Mouse (Mus musculus): ENCODE data around the gene Dock7.

DNA sequence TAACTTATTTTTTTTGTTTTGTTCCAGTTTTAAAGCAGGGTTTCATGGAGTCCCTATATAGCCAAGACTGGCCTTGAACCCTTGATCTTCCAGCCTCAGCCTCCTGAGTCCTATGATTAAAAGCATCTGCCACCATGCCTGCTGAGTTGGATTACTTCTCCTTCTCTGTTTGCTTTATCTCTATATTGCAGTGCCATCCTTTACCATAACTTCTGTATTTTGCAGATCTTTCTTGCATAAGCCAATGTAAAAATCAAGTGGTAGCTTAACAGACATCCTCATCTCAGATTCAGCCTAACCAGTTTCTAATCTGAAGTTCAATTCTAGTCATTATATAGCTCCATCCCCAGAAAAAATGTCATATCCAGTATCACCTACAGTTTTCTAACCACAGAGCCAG is 170.2 kb downstream of the Dock7 start:
- TF ChIP-seq CTCF (IDR thresholded peaks at IDR 0.05; ENCODE audit: borderline replicate concordance, insufficient read depth, low read depth, low read length) = no peak
- TF ChIP-seq POLR2A (IDR thresholded peaks at IDR 0.05; ENCODE audit: borderline replicate concordance, insufficient read depth, low read length) = no peak
